Mouse (Mus musculus) forebrain, embryonic 15.5 days (tissue): ENCODE data around the gene Lsp1. TPM values are rescaled to one million over a fixed set of nuclear protein-coding genes. Genes with fewer than 3 reads are reported as not detected.

Experiments
- ATAC-seq: fragments of 200-750 bp; cut with Nextera tagmentation; replicated peaks from 2 replicates; pipeline ENCODE4 v1.8.0; 2017; ENCODE audit warnings: mild to moderate bottlenecking, moderate TSS enrichment, moderate library complexity
- H3K27ac ChIP-seq: fragments of 300-500 bp; sonication (generic); replicated peaks from 2 replicates; pipeline ENCODE4 v1.5.1; 2015; ENCODE audit warnings: mild to moderate bottlenecking, inconsistent platforms
- H3K27me3 ChIP-seq: fragments of 300-500 bp; sonication (generic); 2 replicates; pipeline ENCODE4 v1.6.1; 2015; ENCODE audit warnings: inconsistent platforms
- H3K36me3 ChIP-seq: fragments of 300-500 bp; sonication (generic); 2 replicates; pipeline ENCODE4 v1.6.1; 2015; ENCODE audit warnings: mild to moderate bottlenecking, inconsistent platforms
- H3K4me1 ChIP-seq: fragments of 300-500 bp; sonication (generic); 2 replicates; pipeline ENCODE4 v1.6.1; 2015; ENCODE audit warnings: inconsistent platforms
- H3K4me2 ChIP-seq: fragments of 300-500 bp; sonication (generic); replicated peaks from 2 replicates; pipeline ENCODE4 v1.6.1; 2015; ENCODE audit warnings: mild to moderate bottlenecking, inconsistent platforms
- H3K4me3 ChIP-seq: fragments of 300-500 bp; sonication (generic); 2 replicates; pipeline ENCODE4 v1.5.1; 2015; ENCODE audit warnings: mild to moderate bottlenecking, inconsistent platforms
- H3K9ac ChIP-seq: fragments of 300-500 bp; sonication (generic); replicated peaks from 2 replicates; pipeline ENCODE4 v1.6.1; 2015; ENCODE audit warnings: mild to moderate bottlenecking, inconsistent platforms
- H3K9me3 ChIP-seq: fragments of 300-500 bp; sonication (generic); 2 replicates; pipeline ENCODE4 v1.6.1; 2016; ENCODE audit warnings: inconsistent platforms
- WGBS: fragments of 180-500 bp; shearing (Covaris S2); methylation state at CpG from one replicate; pipeline ENCODE4 v1.1.7; 2015; ENCODE audit warnings: mixed read lengths; 5-methylcytosine and 5-hydroxymethylcytosine counted together
- polyA plus RNA-seq: library from polyadenylated mRNA; unstranded; fragments of >200 nt; fragmentation: Nextera tagmentation; extraction: Ambion mirVana; gene quantifications from 2 replicates; pipeline ENCODE4 v1.2.1, GENCODE M21; 2015

The Lsp1 gene
- polyA plus RNA-seq, 1 experiment from 2014 or later = 4.2 TPM

- no peaks in the 10 kb centered on the region for H3K9me3 ChIP-seq
- no peaks in the 10 kb centered on the region for H3K27me3 ChIP-seq
- 0 out of 2 replicates have a peak, but pooled peaks cover 4% of the 10 kb centered on the region for H3K4me1 ChIP-seq
- no peak overlapping the region for H3K4me2 ChIP-seq
- H3K36me3 ChIP-seq = no peaks in the 10 kb centered on the region
- WGBS = 53% methylated on average over 21 of the region's 21 CpGs
- no peak overlapping the region for H3K9ac ChIP-seq
- ATAC-seq = no peak
- H3K4me3 ChIP-seq = no peak overlapping the region
- H3K27ac ChIP-seq = no peak overlapping the region
Observed at GRCm38 (mm10) chr7:142516221-142516978, 55.8 kb downstream of the Lsp1 start.

DNA sequence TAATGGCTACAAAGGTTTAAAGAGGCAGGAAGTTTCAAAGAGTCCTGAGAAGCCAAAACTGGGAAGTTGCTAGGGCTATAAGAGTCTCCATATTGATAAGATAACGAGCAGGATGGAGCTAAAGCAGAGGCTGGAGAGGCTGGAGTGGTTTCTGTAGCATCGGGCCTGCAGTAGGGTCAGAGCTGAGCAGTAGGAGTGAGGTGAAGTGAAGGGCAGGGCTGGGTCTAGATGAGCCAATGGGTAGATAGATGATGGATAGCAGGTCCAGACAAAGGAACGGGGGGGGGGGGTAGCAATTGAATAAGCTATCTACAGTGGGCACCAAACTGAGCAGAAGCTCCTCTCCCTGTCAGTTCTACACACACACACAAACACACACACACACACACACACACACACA lies 56.9 kb downstream of the Lsp1 start:
- Histone ChIP-seq H3K36me3 (no peaks in the 10 kb centered on the region), H3K27ac (no peak overlapping the region)
- no peak for ATAC-seq

GRCm38 (mm10) chr7:142520331-142520730 lies 59.7 kb downstream of the Lsp1 start:
- Histone ChIP-seq H3K4me3 (no peak overlapping the region), H3K4me1 (0 out of 2 replicates have a peak, but pooled peaks cover 4% of the 10 kb centered on the region), H3K36me3 (no peaks in the 10 kb centered on the region), H3K9ac (no peak overlapping the region), H3K4me2 (no peak overlapping the region), H3K9me3 (no peaks in the 10 kb centered on the region), H3K27ac (no peak overlapping the region), H3K27me3 (no peaks in the 10 kb centered on the region)
- 95% methylated on average over 4 of the region's 4 CpGs for WGBS
- no peak for ATAC-seq

More for the DNA sequence above, 56.9 kb downstream of the Lsp1 start:
- Histone ChIP-seq H3K4me2 (no peak overlapping the region), H3K9ac (no peak overlapping the region), H3K9me3 (no peaks in the 10 kb centered on the region), H3K27me3 (no peaks in the 10 kb centered on the region), H3K4me1 (0 out of 2 replicates have a peak, but pooled peaks cover 4% of the 10 kb centered on the region), H3K4me3 (no peak overlapping the region)
- 84% methylated on average over 3 of the region's 3 CpGs for WGBS

- Histone ChIP-seq H3K27me3 (no peaks in the 10 kb centered on the region), H3K36me3 (no peaks in the 10 kb centered on the region), H3K4me3 (no peak overlapping the region), H3K27ac (no peak overlapping the region), H3K9me3 (no peaks in the 10 kb centered on the region), H3K4me2 (no peak overlapping the region), H3K4me1 (no peaks in the 10 kb centered on the region), H3K9ac (no peak overlapping the region)
- WGBS = 31% methylated on average over 4 of the region's 4 CpGs
- no peak for ATAC-seq
Observed at GRCm38 (mm10) chr7:142522352-142522751, 61.7 kb downstream of the Lsp1 start.

- Histone ChIP-seq H3K36me3 (no peaks in the 10 kb centered on the region), H3K4me1 (no peaks in the 10 kb centered on the region)
Observed at GRCm38 (mm10) chr7:142523200-142523990, 62.8 kb downstream of the Lsp1 start.

GRCm38 (mm10) chr7:142525342-142526178 lies 65.0 kb downstream of the Lsp1 start:
- no peak overlapping the region for H3K27ac ChIP-seq
- no peak for ATAC-seq
- 24% methylated on average over 13 of the region's 13 CpGs for WGBS
- H3K27me3 ChIP-seq = no peaks in the 10 kb centered on the region
- no peaks in the 10 kb centered on the region for H3K9me3 ChIP-seq
- H3K4me3 ChIP-seq = no peak overlapping the region
- no peaks in the 10 kb centered on the region for H3K36me3 ChIP-seq
- H3K9ac ChIP-seq = no peak overlapping the region
- no peak overlapping the region for H3K4me2 ChIP-seq
- H3K4me1 ChIP-seq = no peaks in the 10 kb centered on the region

More at GRCm38 (mm10) chr7:142523200-142523990, 62.8 kb downstream of the Lsp1 start:
- H3K27ac ChIP-seq = no peak overlapping the region
- 60% methylated on average over 17 of the region's 17 CpGs for WGBS
- H3K9ac ChIP-seq = no peak overlapping the region
- no peak overlapping the region for H3K4me3 ChIP-seq
- no peak overlapping the region for H3K4me2 ChIP-seq
- no peaks in the 10 kb centered on the region for H3K9me3 ChIP-seq
- H3K27me3 ChIP-seq = no peaks in the 10 kb centered on the region
- ATAC-seq = no peak

GRCm38 (mm10) chr7:142529350-142529749 lies 68.7 kb downstream of the Lsp1 start:
- H3K9ac ChIP-seq = no peak overlapping the region
- no peak overlapping the region for H3K27ac ChIP-seq
- no peaks in the 10 kb centered on the region for H3K27me3 ChIP-seq
- no peaks in the 10 kb centered on the region for H3K36me3 ChIP-seq
- WGBS = 64% methylated on average over 10 of the region's 10 CpGs
- ATAC-seq = no peak
- peaks cover 14% of the 10 kb centered on the region for H3K4me1 ChIP-seq
- H3K4me2 ChIP-seq = no peak overlapping the region
- H3K9me3 ChIP-seq = no peaks in the 10 kb centered on the region
- H3K4me3 ChIP-seq = no peak overlapping the region

DNA sequence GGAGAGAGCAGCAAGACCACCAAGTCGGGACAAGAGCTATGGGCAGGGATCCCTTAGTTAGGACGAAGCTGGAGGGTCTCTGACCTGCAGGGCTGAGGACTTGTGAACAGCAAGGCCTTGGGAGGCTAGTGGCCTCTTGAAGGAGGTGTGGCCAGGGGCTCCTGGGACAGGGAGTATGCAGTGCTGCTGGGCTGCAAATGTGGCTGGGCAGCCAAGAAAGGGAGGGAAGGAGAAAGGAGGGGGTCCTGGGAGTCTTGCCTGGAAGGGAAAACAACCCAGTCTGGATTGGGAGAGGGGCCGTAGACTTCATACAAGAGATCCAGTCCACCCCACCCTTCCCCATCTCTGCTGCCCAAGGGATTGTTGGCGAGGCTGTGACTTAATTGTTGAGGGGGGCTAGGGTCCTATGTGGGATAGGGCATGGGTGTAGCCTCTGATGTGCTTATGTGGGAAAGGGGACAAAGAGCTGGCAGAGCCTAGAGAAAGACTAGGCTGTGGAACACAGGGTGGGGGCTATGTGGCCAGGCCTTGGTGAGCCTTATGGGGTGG lies 71.4 kb downstream of the Lsp1 start:
- H3K27me3 ChIP-seq = no peaks in the 10 kb centered on the region
- ATAC-seq = peak; percentile 23; the same call in 1 of the 2 replicates

DNA sequence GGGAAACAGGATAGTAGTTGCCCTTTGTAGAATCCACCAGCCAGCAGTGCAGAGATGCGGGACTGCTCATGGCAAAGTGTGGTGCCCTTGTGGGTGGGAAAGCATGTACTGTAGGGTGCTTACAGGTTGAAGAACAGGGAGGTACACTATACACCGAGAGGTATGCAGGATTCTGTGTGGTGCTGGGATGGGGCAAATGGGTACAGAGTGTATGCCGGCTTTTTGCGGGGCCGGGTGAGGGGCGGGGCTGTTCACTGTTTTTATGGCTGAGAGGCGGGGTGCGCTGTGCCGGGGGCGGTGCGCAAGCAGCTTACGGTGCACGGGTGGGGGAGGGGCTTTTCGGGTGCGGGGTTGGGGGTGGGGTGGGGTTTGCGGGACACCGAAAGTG lies 72.1 kb downstream of the Lsp1 start, which contains the start of gene Mrpl23:
TSS of gene Mrpl23 (plus strand) at position 16 of the 388 bp plus-strand sequence.
- 3% methylated on average over 17 of the region's 17 CpGs for WGBS
- Histone ChIP-seq H3K27ac (peak within 1 kb of the TSS; percentile 76), H3K36me3 (no peaks in the 10 kb centered on the region; the same call in 1 of the 2 replicates), H3K9me3 (no peaks in the 10 kb centered on the region), H3K4me2 (peak within 1 kb of the TSS; percentile 73), H3K4me3 (peak within 1 kb of the TSS; percentile 87), H3K4me1 (peaks cover 14% of the 10 kb centered on the region), H3K27me3 (no peaks in the 10 kb centered on the region), H3K9ac (peak within 1 kb of the TSS; percentile 73)
- ATAC-seq = peak; percentile 79

More for the DNA sequence above, 71.4 kb downstream of the Lsp1 start:
- Histone ChIP-seq H3K4me1 (peaks cover 14% of the 10 kb centered on the region), H3K4me2 (peak overlapping the region; percentile 73; the same call in 1 of the 2 replicates), H3K27ac (no peak overlapping the region), H3K36me3 (no peaks in the 10 kb centered on the region; the same call in 1 of the 2 replicates), H3K9ac (peak overlapping the region; percentile 73; the same call in 1 of the 2 replicates), H3K4me3 (0 out of 2 replicates have a peak overlapping the region, but pooled peaks have one; percentile 87), H3K9me3 (no peaks in the 10 kb centered on the region)
- 92% methylated on average over 4 of the region's 4 CpGs for WGBS

DNA sequence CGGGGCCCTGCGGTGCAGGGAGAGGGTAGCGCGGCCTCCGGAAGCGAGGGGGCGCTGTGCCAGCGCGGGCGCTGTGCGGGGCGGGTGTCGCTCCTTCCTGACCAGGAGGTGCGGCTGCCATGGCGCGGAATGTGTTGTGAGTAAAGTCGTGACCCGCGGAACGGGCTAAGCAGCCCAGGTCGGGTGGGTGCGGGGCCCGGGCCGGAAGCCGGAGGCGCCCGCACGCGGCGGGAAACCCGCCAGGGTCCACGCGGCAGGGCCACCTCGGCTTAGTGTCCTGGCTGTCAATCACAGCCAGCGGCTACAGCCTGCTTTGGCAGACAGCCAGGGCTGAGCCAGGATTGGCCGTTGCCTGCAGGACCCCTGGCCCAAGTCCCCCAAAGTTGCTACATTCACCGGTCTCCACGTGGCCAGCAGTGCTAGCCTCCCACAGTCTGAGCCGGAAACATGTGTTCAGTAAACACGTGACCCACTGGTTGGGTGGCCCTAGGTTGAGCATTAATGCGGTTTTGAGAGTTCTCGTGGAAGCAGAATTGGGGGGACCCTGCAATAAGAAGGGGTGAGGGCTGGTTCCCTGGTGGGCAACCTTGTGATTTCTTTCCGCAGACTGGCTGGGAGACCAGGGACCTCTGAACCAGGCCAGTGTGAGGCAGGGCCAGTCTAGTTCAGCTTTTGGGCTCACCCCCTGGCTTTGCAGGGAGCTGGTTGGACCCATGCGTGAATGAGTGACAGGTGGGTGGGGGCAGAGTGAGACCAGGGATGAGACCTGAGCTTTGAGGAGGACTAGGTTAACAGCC lies 72.6 kb downstream of the Lsp1 start:
- peak; percentile 90 for ATAC-seq
- H3K9ac ChIP-seq = peak overlapping the region; percentile 73
- 1% methylated on average over 44 of the region's 44 CpGs for WGBS
- no peaks in the 10 kb centered on the region; the same call in 1 of the 2 replicates for H3K36me3 ChIP-seq
- H3K27ac ChIP-seq = peak overlapping the region; percentile 76
- H3K4me1 ChIP-seq = peaks cover 17% of the 10 kb centered on the region
- peak overlapping the region; percentile 73 for H3K4me2 ChIP-seq
- no peaks in the 10 kb centered on the region for H3K9me3 ChIP-seq
- no peaks in the 10 kb centered on the region for H3K27me3 ChIP-seq
- peak overlapping the region; percentile 87 for H3K4me3 ChIP-seq
